Mouse (Mus musculus): Measurements from ENCODE around the gene Ugt1a6b. TPM values are rescaled to one million over a fixed set of nuclear protein-coding genes. Genes with fewer than 3 reads are reported as not detected.
"Not testable (repeated sequence)": the region's sequence is repeated elsewhere in the genome, so short reads cannot be mapped to it uniquely, and the experiment has no call there.

Ugt1a6b gene
- total RNA-seq (2021) = under 1 TPM in 1 of 2 experiments, not detected in 1; 0.30 TPM
- long read RNA-seq, experiment 1 = 0 reads
- long read RNA-seq, experiment 2 = 0 reads

GRCm38 (mm10) chr1:88103019-88103418, at the start of gene Ugt1a6b:
Ugt1a6b (plus strand) TSS chr1:88103252.
- DNase-seq (ENCODE audit: low spot score in 2 of 2) = not testable (repeated sequence)

DNA sequence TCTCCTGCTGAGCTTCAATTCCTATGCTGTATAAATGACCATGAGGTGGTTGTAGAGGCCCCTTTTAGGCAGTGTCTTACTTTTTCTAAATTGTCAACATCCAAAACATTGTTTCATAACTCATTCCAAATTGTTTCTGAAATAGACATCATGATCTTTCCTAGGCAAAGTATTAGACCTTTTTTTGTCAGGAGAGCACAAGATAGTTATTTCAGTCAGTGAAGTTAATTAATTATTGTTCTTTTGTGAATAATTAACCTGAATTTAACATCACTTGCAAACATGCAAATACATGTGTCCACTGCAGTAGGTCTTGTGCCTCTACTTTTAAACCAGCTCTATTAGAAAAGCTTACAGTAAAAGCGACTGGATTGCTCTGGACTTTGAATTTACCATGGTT, 48.0 kb upstream of the Ugt1a6b start, which contains the start of gene Ugt1a10:
TSS of gene Ugt1a10 (plus strand) at position 301 of the 400 bp plus-strand sequence.
- no peak for DNase-seq (ENCODE audit: low spot score in 2 of 2)

DNA sequence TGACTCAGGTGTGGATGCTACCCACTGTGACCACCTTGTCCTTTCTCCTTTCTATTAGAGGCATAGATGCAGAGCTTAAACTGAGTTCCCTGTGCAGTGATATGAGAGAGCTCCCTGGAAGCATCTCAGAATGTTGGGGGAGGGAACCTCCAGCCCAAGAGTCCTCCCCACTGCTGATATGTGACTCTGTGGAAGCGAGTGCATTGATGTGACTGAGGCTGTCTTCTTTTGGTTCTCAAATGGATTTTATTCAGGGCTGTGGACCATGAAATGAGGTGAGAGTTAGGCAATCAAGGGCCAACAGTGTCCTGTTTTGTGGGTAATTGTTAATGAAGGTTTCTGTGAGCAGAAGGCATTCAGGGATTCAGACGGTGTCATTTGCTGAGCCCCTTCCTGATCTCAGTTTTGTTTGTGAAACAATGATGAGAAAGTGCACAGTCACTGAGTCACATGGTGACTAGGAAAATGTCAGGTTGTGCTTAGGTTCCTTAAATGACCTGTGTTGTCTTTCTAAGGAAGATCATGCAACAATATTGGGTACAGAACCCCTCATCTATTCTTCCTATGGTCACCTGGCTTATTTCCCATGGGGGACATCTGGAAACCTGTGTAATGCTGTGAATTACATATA, 36.5 kb upstream of the Ugt1a6b start:
- DNase-seq (ENCODE audit: low spot score in 2 of 2) = not testable (repeated sequence)

DNA sequence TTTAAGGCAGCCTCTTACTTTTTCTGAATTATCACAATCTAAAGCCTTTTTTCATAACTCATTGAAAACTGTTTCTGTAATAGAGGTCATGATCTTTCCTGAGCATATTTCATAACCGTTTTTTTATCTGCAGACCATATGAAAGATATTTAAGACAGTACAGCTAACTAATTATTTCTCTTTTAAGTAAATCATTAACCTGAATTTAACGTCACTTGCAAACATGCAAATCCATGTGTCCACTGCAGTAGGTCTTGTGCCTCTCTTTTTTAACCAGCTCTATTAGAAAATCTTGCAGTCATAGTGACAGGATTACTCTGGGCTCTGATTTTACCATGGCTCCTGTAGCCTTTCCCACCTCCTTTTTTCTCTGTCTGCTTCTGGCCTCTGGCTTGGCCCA, 32.6 kb upstream of the Ugt1a6b start, which contains the start of gene Ugt1a9:
TSS of gene Ugt1a9 (plus strand) at position 306 of the 400 bp plus-strand sequence.
- DNase-seq (ENCODE audit: low spot score in 2 of 2) = no peak

GRCm38 (mm10) chr1:88070902-88071301, 32.1 kb upstream of the Ugt1a6b start:
- no peak for DNase-seq (ENCODE audit: low spot score in 2 of 2)

- no peak for DNase-seq (ENCODE audit: low spot score in 2 of 2)
Measured at GRCm38 (mm10) chr1:88074471-88074870, 28.6 kb upstream of the Ugt1a6b start.

DNA sequence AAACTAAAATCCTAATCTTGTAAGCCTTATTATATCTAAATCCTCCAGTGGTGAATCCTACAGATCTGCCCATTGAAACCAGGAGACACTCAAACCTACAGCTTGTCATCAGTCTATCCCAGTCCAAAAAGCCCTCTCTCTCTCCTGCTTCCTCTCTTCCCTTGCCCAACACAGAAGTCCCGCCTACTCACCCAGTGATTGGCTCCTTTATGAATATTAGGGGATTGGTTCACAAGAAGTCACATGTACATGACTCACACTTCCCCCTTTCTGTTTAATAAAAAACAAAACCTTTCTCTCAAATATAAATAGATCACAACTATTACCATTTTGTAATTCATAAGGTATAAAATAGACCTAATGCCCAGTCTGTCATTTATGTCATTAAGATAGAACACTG, 25.9 kb upstream of the Ugt1a6b start:
- no peak for DNase-seq (ENCODE audit: low spot score in 2 of 2)

DNA sequence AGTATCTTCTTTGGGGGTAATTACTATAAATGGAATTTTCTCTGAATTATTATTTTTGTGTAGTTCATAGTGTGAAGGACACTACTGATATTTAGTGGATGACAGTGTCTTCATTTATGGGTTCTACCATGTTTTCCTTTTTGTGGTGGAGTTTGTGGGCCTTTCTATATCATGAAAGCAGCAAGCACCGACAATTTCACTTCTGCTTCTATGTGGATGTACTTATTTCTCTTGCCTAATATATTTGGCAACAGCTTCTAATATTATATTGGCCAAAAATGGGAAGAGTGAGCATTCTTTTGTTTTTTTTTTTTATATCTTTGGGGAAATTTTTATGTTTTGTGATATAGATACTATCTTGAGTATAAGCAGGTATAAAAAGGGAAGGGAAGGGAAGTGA, 21.4 kb upstream of the Ugt1a6b start:
- no peak for DNase-seq (ENCODE audit: low spot score in 2 of 2)

DNA sequence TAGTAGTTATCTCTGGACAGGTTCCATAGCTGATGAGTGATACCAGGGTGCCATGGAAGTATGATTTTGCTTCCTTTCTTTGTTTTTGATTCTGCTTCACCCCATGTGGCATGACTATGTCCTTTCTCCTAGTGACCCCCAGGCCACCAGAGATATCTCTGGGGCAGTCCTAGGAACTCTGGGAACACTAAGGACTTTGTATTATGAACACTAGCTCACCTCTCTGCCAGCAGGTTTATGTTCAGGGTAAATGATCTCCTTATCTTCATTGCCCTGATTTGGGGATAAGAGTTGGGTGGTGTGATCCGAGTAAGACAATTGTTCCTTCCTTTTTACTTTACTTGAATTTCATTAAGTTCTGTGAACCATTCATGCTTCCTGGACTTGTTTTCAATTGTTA, 16.9 kb upstream of the Ugt1a6b start:
- no peak for DNase-seq (ENCODE audit: low spot score in 2 of 2)

DNA sequence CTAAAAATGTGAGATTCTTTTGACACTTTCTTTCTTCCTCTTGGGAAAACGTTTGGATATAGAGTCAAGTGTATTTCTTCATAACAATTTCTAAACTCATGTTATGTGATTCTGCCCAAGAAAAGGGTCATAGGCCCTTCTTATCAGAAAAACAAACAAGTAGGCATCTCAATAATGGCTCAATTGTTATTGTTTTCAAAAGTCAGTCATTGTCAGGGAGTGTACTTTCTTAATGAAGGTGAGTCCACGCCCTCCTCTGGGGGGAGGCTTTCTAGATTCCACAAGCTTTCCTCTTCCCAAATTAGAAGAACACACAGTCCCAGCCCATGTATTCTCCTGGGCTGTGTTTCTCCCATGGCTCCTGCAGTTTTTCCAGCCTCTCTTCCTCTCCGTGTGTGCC, 15.5 kb upstream of the Ugt1a6b start, which contains the start of gene Ugt1a8:
TSS of gene Ugt1a8 (plus strand) at position 301 of the 400 bp plus-strand sequence.
- DNase-seq (ENCODE audit: low spot score in 2 of 2) = no peak

- no peak for DNase-seq (ENCODE audit: low spot score in 2 of 2)
Measured at GRCm38 (mm10) chr1:88092341-88092740, 10.7 kb upstream of the Ugt1a6b start.

DNA sequence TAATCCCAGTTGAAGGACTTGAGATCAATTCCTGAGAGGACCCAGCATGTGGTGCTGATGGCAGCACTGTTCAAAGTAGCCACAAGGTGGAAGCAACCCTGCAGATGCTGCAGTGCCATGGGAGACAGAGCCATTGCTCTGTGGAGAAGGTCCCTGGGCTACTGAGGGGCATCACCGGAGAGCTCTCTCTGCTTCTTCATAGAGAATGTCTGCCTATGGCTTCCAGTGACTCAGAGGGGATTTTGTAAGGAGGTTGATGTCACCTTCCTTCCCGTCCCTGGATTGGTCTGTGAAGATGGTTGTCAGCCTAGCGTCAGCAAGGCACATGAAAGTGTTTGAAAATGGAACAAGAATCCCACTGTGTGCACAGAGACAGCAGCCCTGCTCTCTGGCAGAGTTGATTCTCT, 8.8 kb upstream of the Ugt1a6b start:
- DNase-seq (ENCODE audit: low spot score in 2 of 2) = not testable (repeated sequence)

DNA sequence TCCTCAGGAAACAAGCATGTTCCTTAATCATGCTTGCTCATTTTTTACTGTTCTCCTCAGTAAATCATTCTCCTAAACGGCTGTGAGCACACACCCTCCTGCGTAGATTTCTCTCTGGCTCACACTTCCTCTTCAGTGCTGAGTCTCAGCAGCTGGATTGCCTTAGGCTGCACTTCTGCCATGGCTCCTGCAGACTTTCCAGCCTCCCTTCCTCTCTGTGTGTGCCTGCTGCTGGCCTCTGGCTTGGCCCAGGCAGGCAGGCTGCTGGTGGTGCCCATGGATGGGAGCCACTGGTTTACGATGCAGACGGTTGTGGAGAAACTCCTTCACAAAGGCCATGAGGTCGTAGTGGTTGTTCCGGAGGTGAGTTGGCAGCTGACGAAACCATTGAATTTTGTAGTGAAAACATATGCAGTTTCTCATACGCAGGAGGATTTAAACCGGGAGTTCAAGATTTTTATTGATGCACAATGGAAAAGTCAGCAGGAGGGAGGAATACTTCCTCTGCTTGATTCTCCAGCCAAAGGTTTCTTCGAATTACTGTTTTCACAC, 8.0 kb upstream of the Ugt1a6b start, which contains the start of gene Ugt1a7c:
TSS of gene Ugt1a7c (plus strand) at position 122 of the 552 bp plus-strand sequence.
- no peak for DNase-seq (ENCODE audit: low spot score in 2 of 2)

DNA sequence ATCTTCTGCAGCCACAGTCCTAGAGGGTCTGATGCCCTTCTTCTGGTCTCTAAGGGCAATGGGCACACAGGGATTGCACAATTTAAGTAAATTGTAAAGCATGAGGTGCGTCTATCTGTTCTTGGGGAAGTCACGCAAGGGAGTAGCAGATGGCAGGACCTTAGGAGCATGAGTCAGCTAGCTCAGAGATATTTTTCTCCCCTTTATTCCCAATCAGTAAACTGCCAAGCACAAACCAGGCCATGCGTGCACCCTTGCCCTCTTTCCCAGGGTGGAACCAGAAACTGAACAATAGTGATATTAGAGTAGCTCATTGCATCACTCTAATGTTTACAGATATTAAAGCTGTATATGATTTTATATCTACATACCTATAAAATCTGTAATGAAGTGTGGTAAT, 4.5 kb upstream of the Ugt1a6b start:
- DNase-seq (ENCODE audit: low spot score in 2 of 2) = not testable (repeated sequence)

DNA sequence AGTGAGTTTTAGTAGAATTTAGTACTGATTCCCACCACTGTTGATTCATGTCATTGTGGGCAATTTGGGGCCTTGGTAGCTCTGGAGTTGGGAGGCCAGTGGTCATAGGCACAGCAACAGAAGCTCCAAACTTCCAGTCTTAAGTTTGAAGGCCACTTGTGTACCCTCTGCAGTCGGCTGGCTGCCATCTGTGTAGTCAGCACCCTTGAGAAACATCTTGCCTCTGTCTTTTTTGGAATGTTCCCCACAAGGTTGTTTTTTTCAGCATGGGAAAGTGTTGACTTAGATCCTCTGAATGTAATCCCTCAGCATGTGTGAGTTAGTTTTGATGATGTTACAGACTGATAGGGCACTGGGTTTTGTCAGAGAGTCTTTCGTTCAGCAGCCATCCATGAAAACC, 3.4 kb upstream of the Ugt1a6b start:
- DNase-seq (ENCODE audit: low spot score in 2 of 2) = not testable (repeated sequence)

DNA sequence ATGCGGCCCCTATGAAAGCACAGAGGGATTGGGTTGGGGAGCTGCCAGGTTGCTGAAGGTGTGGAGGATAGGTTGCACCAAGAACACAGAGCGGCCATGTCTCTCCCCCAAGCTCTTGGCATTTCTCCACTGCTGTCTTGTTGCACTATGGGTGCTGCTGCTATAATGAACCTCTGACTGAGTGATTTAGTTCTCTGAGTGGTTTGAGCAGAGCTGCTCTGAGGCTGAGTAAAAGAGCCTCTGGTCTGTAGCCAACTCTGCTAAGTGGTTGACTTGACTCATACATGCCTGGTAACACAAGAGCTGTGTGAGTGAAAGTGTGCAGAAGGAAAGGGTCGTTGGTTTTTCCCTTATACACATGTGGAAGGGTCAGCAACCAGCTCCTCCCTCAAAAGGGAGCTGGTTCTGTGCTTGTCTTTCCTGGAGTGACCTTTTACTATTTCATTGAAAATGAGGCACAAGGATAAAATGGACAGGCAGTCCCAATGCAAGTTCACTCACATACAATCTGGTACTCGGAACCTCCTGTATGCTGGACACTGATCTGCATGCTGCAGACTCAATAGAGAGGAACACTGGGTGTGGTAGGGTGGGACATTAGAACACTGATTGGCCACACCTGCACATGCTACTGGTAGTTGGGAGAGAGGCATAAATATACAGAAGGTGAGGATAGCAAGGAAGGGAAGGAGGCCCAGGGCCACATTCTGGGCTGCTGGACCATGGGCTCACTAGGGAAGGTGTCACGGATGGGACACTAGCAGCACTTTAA, 831 bp downstream of the Ugt1a6b start:
- not testable (repeated sequence) for DNase-seq (ENCODE audit: low spot score in 2 of 2)

DNA sequence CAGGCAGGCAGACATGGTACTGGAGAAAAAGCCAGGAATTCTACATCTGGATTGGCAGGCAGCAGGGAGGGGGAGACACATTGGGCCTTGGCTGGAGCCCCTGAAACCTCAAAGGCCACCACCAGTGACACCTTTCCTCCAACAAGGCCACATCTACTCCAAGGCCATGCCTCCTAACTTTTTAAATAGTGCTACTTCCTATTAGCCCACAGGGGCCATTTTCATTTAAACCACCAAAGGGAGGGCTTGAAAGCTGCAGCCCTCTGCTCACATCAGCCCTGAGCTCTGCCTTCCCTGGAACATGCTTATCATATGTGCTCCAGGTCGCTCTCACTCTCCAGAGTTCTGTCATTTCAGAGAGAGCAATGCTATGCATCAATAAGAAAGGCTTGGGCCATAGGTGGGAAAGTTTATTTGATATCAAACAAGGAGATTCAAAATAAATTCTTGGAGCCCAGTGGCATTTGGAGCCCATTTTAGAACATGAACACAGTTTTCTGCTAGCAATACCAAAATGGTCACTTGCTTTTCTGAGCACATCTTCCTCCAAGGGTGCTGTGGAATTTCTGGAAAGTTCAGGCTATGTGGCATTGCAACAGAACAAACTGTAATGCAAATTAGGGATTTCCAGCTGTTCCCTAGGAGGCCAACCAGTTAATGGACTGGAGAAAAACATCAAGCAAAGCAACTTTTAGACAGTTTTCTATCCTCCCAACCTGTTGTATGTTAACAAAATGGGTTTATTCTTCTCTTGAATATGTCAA, 1.8 kb downstream of the Ugt1a6b start:
- no peak for DNase-seq (ENCODE audit: low spot score in 2 of 2)

- DNase-seq (ENCODE audit: low spot score in 2 of 2) = no peak
Measured at GRCm38 (mm10) chr1:88105656-88106055, 2.6 kb downstream of the Ugt1a6b start.

DNA sequence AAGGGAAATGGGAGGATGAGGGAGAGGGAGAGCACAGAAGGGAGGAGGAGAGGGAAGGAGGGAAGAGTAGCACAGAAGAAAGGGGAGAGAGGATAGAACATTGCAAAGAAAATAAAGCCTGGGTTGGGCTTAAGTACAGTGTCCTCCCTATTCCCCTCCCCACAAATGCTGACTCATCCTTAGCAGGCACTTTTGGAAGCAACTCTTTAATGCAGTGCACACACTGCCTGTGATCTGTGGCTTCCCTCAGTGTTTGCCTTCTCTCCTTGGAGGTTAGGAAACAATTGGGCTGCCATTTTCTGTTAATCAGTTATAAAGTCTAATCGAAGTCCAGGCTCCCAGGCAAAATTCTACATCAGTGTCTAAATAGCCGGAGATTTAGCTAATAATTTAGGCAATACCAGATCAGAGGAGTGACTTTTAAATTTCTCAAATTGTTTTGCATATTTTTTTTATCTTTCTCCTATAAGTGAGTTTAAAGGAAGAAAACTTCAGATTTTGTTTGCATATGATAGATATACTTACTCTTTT, 6.0 kb downstream of the Ugt1a6b start:
- DNase-seq (ENCODE audit: low spot score in 2 of 2) = not testable (repeated sequence)

DNA sequence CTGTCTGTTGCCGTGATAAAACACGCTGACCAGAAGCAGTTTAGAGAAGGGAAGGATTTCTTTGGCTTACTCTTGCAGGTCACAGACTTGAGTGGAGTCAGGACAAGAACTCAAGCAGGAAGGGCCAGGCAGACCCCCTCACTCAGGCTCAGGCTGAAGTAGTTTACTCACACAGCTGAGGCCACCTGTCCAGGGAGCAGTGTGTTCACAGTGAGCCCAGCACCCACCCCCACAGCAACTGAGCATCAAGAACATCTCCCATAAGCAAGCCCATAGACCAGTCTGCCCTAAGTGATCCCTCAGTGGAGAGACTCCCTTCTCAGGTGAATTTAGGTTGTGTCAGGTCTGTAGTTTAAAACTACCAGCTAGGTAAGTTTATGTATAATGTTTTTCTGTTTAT, 6.6 kb downstream of the Ugt1a6b start:
- not testable (repeated sequence) for DNase-seq (ENCODE audit: low spot score in 2 of 2)

DNA sequence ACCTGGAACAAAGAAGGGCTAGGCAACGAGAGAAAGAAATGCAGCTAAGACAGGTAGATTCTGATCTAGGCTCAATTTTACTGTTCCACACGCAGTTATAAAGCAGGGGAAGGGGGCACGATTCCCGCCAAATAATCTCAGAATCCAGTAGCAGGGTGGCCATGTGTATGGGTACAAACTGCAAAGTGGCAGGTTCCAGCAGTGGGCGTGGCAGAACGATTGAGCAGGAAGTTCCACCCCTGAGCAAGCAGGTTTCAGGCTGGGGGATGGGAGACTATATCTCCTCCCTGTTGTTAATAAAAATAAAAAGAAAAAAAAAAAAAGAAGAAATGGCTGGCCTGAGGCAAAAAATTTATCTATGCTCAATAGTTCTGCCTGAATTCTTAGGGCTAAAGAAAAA, 9.7 kb downstream of the Ugt1a6b start:
- DNase-seq (ENCODE audit: low spot score in 2 of 2) = not testable (repeated sequence)

All from left cerebral cortex, adult 18-20 months (tissue).